Mouse (Mus musculus): Measurements from ENCODE around the gene Tsen34. TPM values are rescaled to one million over a fixed set of nuclear protein-coding genes. Genes with fewer than 3 reads are reported as not detected.
"Not testable (repeated sequence)": the region's sequence is repeated elsewhere in the genome, so short reads cannot be mapped to it uniquely, and the experiment has no call there.

Gene Tsen34
- total RNA-seq, 2 experiments from 2014 or later, result 1.7 to 3.1 TPM

GRCm38 (mm10) chr7:3712264-3712942, 19.7 kb downstream of the Tsen34 start:
- ATAC-seq (replicated peaks; ENCODE audit: low FRiP score, poor library complexity, severe bottlenecking), result no peak

- no peak for ATAC-seq (replicated peaks; ENCODE audit: low FRiP score, poor library complexity, severe bottlenecking)
Measured at GRCm38 (mm10) chr7:3715249-3715648, 22.6 kb downstream of the Tsen34 start.

GRCm38 (mm10) chr7:3720268-3720667, 27.6 kb downstream of the Tsen34 start, which contains the start of gene Pirb:
Gene Pirb, minus strand, starts transcription at chr7:3720391.
- ATAC-seq (replicated peaks; ENCODE audit: low FRiP score, poor library complexity, severe bottlenecking), result not testable (repeated sequence)

- not testable (repeated sequence) for ATAC-seq (replicated peaks; ENCODE audit: low FRiP score, poor library complexity, severe bottlenecking)
Measured at GRCm38 (mm10) chr7:3725459-3725858, 32.8 kb downstream of the Tsen34 start.

- ATAC-seq (replicated peaks; ENCODE audit: low FRiP score, poor library complexity, severe bottlenecking), result not testable (repeated sequence)
Measured at GRCm38 (mm10) chr7:3732675-3733074, 40.0 kb downstream of the Tsen34 start.

Other genes with a start within 250 kb of the Tsen34 start
- 1.7 TPM in 1 of 2 replicates, not detected in the other for gene Tarm1, start 190.2 kb upstream of the Tsen34 start, total RNA-seq (2015; ENCODE audit: low replicate concordance)
- 0.90 and 1.4 TPM in 2 replicates for gene Tarm1, start 190.2 kb upstream of the Tsen34 start, total RNA-seq (2017; ENCODE audit: low replicate concordance)
- gene Oscar, start 76.7 kb upstream of the Tsen34 start, total RNA-seq (2015; ENCODE audit: low replicate concordance), result not detected in 2 replicates
- not detected in 2 replicates for gene Oscar, start 76.7 kb upstream of the Tsen34 start, total RNA-seq (2017; ENCODE audit: low replicate concordance)
- gene Ndufa3, start 75.5 kb upstream of the Tsen34 start, total RNA-seq (2015; ENCODE audit: low replicate concordance), result 127 and 193 TPM in 2 replicates
- 80.0 and 93.3 TPM in 2 replicates for gene Ndufa3, start 75.5 kb upstream of the Tsen34 start, total RNA-seq (2017; ENCODE audit: low replicate concordance)
- gene Tfpt, start 62.9 kb upstream of the Tsen34 start, total RNA-seq (2015; ENCODE audit: low replicate concordance), result 9.4 and 17.2 TPM in 2 replicates
- 10.0 and 10.8 TPM in 2 replicates for gene Tfpt, start 62.9 kb upstream of the Tsen34 start, total RNA-seq (2017; ENCODE audit: low replicate concordance)
- 14.3 and 23.4 TPM in 2 replicates for gene Prpf31, start 62.9 kb upstream of the Tsen34 start, total RNA-seq (2015; ENCODE audit: low replicate concordance)
- 13.5 and 19.8 TPM in 2 replicates for gene Prpf31, start 62.9 kb upstream of the Tsen34 start, total RNA-seq (2017; ENCODE audit: low replicate concordance)
- gene Cnot3, start 47.6 kb upstream of the Tsen34 start, total RNA-seq (2015; ENCODE audit: low replicate concordance), result 109 and 150 TPM in 2 replicates
- 47.9 and 91.2 TPM in 2 replicates for gene Cnot3, start 47.6 kb upstream of the Tsen34 start, total RNA-seq (2017; ENCODE audit: low replicate concordance)
- 2.5 and 8.8 TPM in 2 replicates for gene Leng1, start 27.0 kb upstream of the Tsen34 start, total RNA-seq (2015; ENCODE audit: low replicate concordance)
- gene Leng1, start 27.0 kb upstream of the Tsen34 start, total RNA-seq (2017; ENCODE audit: low replicate concordance), result 2.7 and 3.0 TPM in 2 replicates
- 6.7 TPM in 1 of 2 replicates, not detected in the other for gene Tmc4, start 15.3 kb upstream of the Tsen34 start, total RNA-seq (2015; ENCODE audit: low replicate concordance)
- gene Tmc4, start 15.3 kb upstream of the Tsen34 start, total RNA-seq (2017; ENCODE audit: low replicate concordance), result 0.77 TPM in 1 of 2 replicates, not detected in the other
- gene Mboat7, start 660 bp downstream of the Tsen34 start, total RNA-seq (2015; ENCODE audit: low replicate concordance), result 17.7 and 29.3 TPM in 2 replicates
- gene Mboat7, start 660 bp downstream of the Tsen34 start, total RNA-seq (2017; ENCODE audit: low replicate concordance), result 1.0 and 6.4 TPM in 2 replicates
- 482 and 547 TPM in 2 replicates for gene Rps9, start 11.1 kb downstream of the Tsen34 start, total RNA-seq (2015; ENCODE audit: low replicate concordance)
- gene Rps9, start 11.1 kb downstream of the Tsen34 start, total RNA-seq (2017; ENCODE audit: low replicate concordance), result 300 and 652 TPM in 2 replicates
- gene Pirb, start 27.5 kb downstream of the Tsen34 start, total RNA-seq (2015; ENCODE audit: low replicate concordance), result 27.7 and 27.8 TPM in 2 replicates
- 4.8 and 6.4 TPM in 2 replicates for gene Pirb, start 27.5 kb downstream of the Tsen34 start, total RNA-seq (2017; ENCODE audit: low replicate concordance)
- not detected in 2 replicates for gene Gm15448, start 132.8 kb downstream of the Tsen34 start, total RNA-seq (2015; ENCODE audit: low replicate concordance)
- 1.5 and 2.6 TPM in 2 replicates for gene Gm15448, start 132.8 kb downstream of the Tsen34 start, total RNA-seq (2017; ENCODE audit: low replicate concordance)
- gene Pira2, start 152.2 kb downstream of the Tsen34 start, total RNA-seq (2015; ENCODE audit: low replicate concordance), result 3.2 and 13.4 TPM in 2 replicates
- 1.8 and 6.2 TPM in 2 replicates for gene Pira2, start 152.2 kb downstream of the Tsen34 start, total RNA-seq (2017; ENCODE audit: low replicate concordance)
- gene Gm14548, start 205.3 kb downstream of the Tsen34 start, total RNA-seq (2015; ENCODE audit: low replicate concordance), result 0.84 and 7.9 TPM in 2 replicates
- 3.5 TPM in 1 of 2 replicates, not detected in the other for gene Gm14548, start 205.3 kb downstream of the Tsen34 start, total RNA-seq (2017; ENCODE audit: low replicate concordance)
- 3.6 and 10.5 TPM in 2 replicates for gene Lilra6, start 222.6 kb downstream of the Tsen34 start, total RNA-seq (2015; ENCODE audit: low replicate concordance)
- gene Lilra6, start 222.6 kb downstream of the Tsen34 start, total RNA-seq (2017; ENCODE audit: low replicate concordance), result 2.2 and 5.9 TPM in 2 replicates